Mouse (Mus musculus) CH12.LX (cell line): ENCODE results near the gene Cux1. TPM values are rescaled to one million over a fixed set of nuclear protein-coding genes. Genes with fewer than 3 reads are reported as not detected.
"Not testable (repeated sequence)": the region's sequence is repeated elsewhere in the genome, so short reads cannot be mapped to it uniquely, and the experiment has no call there.

ENCODE experiments used
- DNase-seq: peaks from one replicate; pipeline ENCODE4 v3.0.0-alpha.2; 2013; ENCODE audit errors: extremely low read depth
- H3K27ac ChIP-seq: 2 replicates; pipeline ENCODE4 v1.5.1; 2012; ENCODE audit warnings: low read depth, mild to moderate bottlenecking, control low read depth, moderate library complexity; ENCODE audit not compliant: insufficient read depth
- H3K27me3 ChIP-seq: replicated peaks from 2 replicates; pipeline ENCODE3; 2012; ENCODE audit warnings: inconsistent platforms
- H3K36me3 ChIP-seq, 2 experiments: replicated peaks in 1 of 2; 2 replicates each; pipeline versions ENCODE3 to v1.6.1; 2012; ENCODE audit warnings: inconsistent platforms in 1 of 2, low read length in 1 of 2, mild to moderate bottlenecking in 1 of 2, mixed read lengths in 1 of 2, moderate library complexity in 1 of 2; ENCODE audit not compliant: control insufficient read depth in 1 of 2, insufficient read depth in 1 of 2
- H3K4me1 ChIP-seq, 2 experiments: 2 replicates each; pipeline ENCODE4 v1.6.1; 2012; ENCODE audit warnings: inconsistent platforms in 1 of 2, moderate library complexity in 1 of 2; ENCODE audit not compliant: insufficient read depth in 2 of 2, control insufficient read depth in 1 of 2
- H3K4me2 ChIP-seq: 2 replicates; pipeline ENCODE4 v1.6.1; 2012; ENCODE audit warnings: low read depth, mild to moderate bottlenecking, control low read depth; ENCODE audit not compliant: poor library complexity, insufficient read depth, severe bottlenecking
- H3K4me3 ChIP-seq, 3 experiments: fragments of 150-350 bp in 1 of 3; sonication (generic) in 1 of 3; replicated peaks in 1 of 3; 2 replicates each; pipeline versions ENCODE3 to v1.5.1; 2011 to 2012; ENCODE audit warnings: low read depth in 2 of 3, low read length in 2 of 3, mild to moderate bottlenecking in 2 of 3, moderate library complexity in 2 of 3, control low read depth in 1 of 3, improper control_type of control experiment in 1 of 3, inconsistent platforms in 1 of 3, mixed read lengths in 1 of 3; ENCODE audit not compliant: poor library complexity in 1 of 3
- H3K79me2 ChIP-seq: replicated peaks from 2 replicates; pipeline ENCODE4 v1.6.1; 2012; ENCODE audit warnings: mild to moderate bottlenecking, moderate library complexity; ENCODE audit not compliant: control insufficient read depth, poor library complexity, insufficient read depth, severe bottlenecking; ENCODE audit errors: extremely low read depth
- H3K9ac ChIP-seq: 2 replicates; pipeline ENCODE4 v1.6.1; 2012; ENCODE audit warnings: low read depth, mild to moderate bottlenecking, control low read depth, moderate library complexity; ENCODE audit not compliant: insufficient read depth
- H3K9me3 ChIP-seq: replicated peaks from 2 replicates; pipeline ENCODE3; 2012; ENCODE audit warnings: low read length, inconsistent platforms, mixed read lengths
- GABPA ChIP-seq: IDR thresholded peaks from 2 replicates; pipeline ENCODE4 v1.6.1; 2012; ENCODE audit warnings: low read depth, low read length, improper control_type of control experiment, inconsistent platforms; ENCODE audit not compliant: insufficient replicate concordance
- HCFC1 ChIP-seq: IDR thresholded peaks from 2 replicates; pipeline ENCODE4 v1.6.1; 2012; ENCODE audit warnings: low read depth, mild to moderate bottlenecking, inconsistent platforms, low read length, improper control_type of control experiment
- JUND ChIP-seq: conservative IDR thresholded peaks from 2 replicates; pipeline ENCODE4 v1.6.1; 2011; ENCODE audit warnings: low read depth, low read length, improper control_type of control experiment
- MAFK ChIP-seq: IDR thresholded peaks from 2 replicates; pipeline ENCODE4 v1.6.1; 2011; ENCODE audit warnings: low read length, improper control_type of control experiment; ENCODE audit not compliant: insufficient replicate concordance
- MAX ChIP-seq: IDR thresholded peaks from 2 replicates; pipeline ENCODE4 v1.6.1; 2011; ENCODE audit warnings: low read length, improper control_type of control experiment
- MAZ ChIP-seq: IDR thresholded peaks from 2 replicates; pipeline ENCODE4 v1.6.1; 2012; ENCODE audit warnings: low read depth, mild to moderate bottlenecking, inconsistent platforms, low read length, improper control_type of control experiment, moderate library complexity
- MEF2A ChIP-seq: IDR thresholded peaks from 2 replicates; pipeline ENCODE4 v1.6.1; 2014; ENCODE audit warnings: low read depth, mild to moderate bottlenecking, inconsistent platforms, low read length, improper control_type of control experiment, borderline replicate concordance
- MXI1 ChIP-seq: IDR thresholded peaks from 2 replicates; pipeline ENCODE4 v1.6.1; 2011; ENCODE audit warnings: mild to moderate bottlenecking, low read depth, low read length, improper control_type of control experiment
- MYC ChIP-seq: IDR thresholded peaks from 2 replicates; pipeline ENCODE4 v1.6.1; 2011; ENCODE audit warnings: low read depth, mild to moderate bottlenecking, improper control_type of control experiment, low read length
- NELFE ChIP-seq: IDR thresholded peaks from 2 replicates; pipeline ENCODE4 v1.6.1; 2011; ENCODE audit warnings: low read depth, low read length, improper control_type of control experiment
- RAD21 ChIP-seq: IDR thresholded peaks from 2 replicates; pipeline ENCODE4 v1.6.1; 2011; ENCODE audit warnings: low read depth, mild to moderate bottlenecking, low read length, improper control_type of control experiment, moderate library complexity
- RCOR1 ChIP-seq: conservative IDR thresholded peaks from 2 replicates; pipeline ENCODE4 v1.6.1; 2012; ENCODE audit warnings: low read depth, mild to moderate bottlenecking, inconsistent platforms, low read length, improper control_type of control experiment
- TBP ChIP-seq: conservative IDR thresholded peaks from 2 replicates; pipeline ENCODE4 v1.6.1; 2011; ENCODE audit warnings: low read depth, low read length, improper control_type of control experiment
- UBTF ChIP-seq: IDR thresholded peaks from 2 replicates; pipeline ENCODE4 v1.6.1; 2012; ENCODE audit warnings: low read depth, mild to moderate bottlenecking, inconsistent platforms, low read length, improper control_type of control experiment, moderate library complexity
- USF1 ChIP-seq: IDR thresholded peaks from 2 replicates; pipeline ENCODE4 v1.6.1; 2014; ENCODE audit warnings: low read depth, mild to moderate bottlenecking, inconsistent platforms, low read length, improper control_type of control experiment
- ZC3H11A ChIP-seq: IDR thresholded peaks from 2 replicates; pipeline ENCODE4 v1.6.1; 2012; ENCODE audit warnings: low read depth, mild to moderate bottlenecking, inconsistent platforms, low read length, improper control_type of control experiment
- ZNF384 ChIP-seq: IDR thresholded peaks from 2 replicates; pipeline ENCODE4 v1.6.1; 2012; ENCODE audit warnings: low read depth, low read length, improper control_type of control experiment, inconsistent platforms
- dilution Hi-C: fragments of 300-500 bp; cut with MboI; formaldehyde crosslinking; loops from 2 replicates; pipeline ENCODE4 v1.14.3; 2020; ENCODE audit warnings: low sequenced_read_pairs; ENCODE audit not compliant: extremely low pct_unique_long_range_greater_than_20kb, extremely low pct_ligation_motif_present
- in situ Hi-C: fragments of 300-500 bp; cut with MboI; formaldehyde crosslinking; loops from 3 replicates; pipeline ENCODE4 v1.14.3; 2019; ENCODE audit warnings: low sequenced_read_pairs, low pct_ligation_motif_present, low pct_unique_long_range_greater_than_20kb, mixed read lengths
- polyA plus RNA-seq: library from polyadenylated mRNA; unstranded; fragments of >175 nt; gene quantifications from 2 replicates; pipeline ENCODE4 v1.2.1, GENCODE M21; 2012; ENCODE audit warnings: low read depth; ENCODE audit not compliant: insufficient read length
- total RNA-seq, 2 experiments: library from RNA; depleted of rRNA; stranded (reverse); fragments of 300-350 nt in 1 of 2; fragments of >200 nt in 1 of 2; gene quantifications; 2 replicates each; pipeline ENCODE4 v1.2.3; 2012 to 2014

The Cux1 gene
- total and polyA plus RNA-seq, 3 experiments = 12.4 to 21.9 (median 19.6) TPM

- in situ Hi-C loops (loop anchor here (10.0 kb wide), 1 partner anchor 81 kb away; no protein-coding TSS in a partner anchor), dilution Hi-C loops (no loop called here)
- Histone ChIP-seq H3K27ac (no peak overlapping the region), H3K4me2 (no peak overlapping the region), H3K4me1 (peaks cover 26 to 68% of the 10 kb centered on the region in 2 experiments), H3K4me3 (no peak overlapping the region), H3K27me3 (no peaks in the 10 kb centered on the region), H3K36me3 (peaks cover 0 to 17% of the 10 kb centered on the region in 2 experiments), H3K79me2 (no peaks in the 10 kb centered on the region; the same call in 1 of the 2 replicates), H3K9ac (no peak overlapping the region), H3K9me3 (no peaks in the 10 kb centered on the region)
- TF ChIP-seq NELFE = no peak
- DNase-seq = no peak
Observed at GRCm38 (mm10) chr5:136474086-136474485, 93.2 kb downstream of the Cux1 start.

- no peaks in the 10 kb centered on the region for H3K27me3 ChIP-seq
- in situ Hi-C loops (loop anchor here (10.0 kb wide), 1 partner anchor 81 kb away; no protein-coding TSS in a partner anchor), dilution Hi-C loops (no loop called here)
- peaks cover 0 to 17% of the 10 kb centered on the region in 2 experiments for H3K36me3 ChIP-seq
- H3K4me2 ChIP-seq = no peak overlapping the region
- no peaks in the 10 kb centered on the region for H3K9me3 ChIP-seq
- TF ChIP-seq GABPA (no peak), RCOR1 (no peak), UBTF (no peak), MYC (no peak), MEF2A (no peak), TBP (no peak), MAFK (no peak), JUND (no peak), MAZ (no peak), HCFC1 (no peak), ZC3H11A (no peak), USF1 (no peak), MXI1 (no peak)
- no peaks in the 10 kb centered on the region; the same call in 1 of the 2 replicates for H3K79me2 ChIP-seq
- H3K27ac ChIP-seq = no peak overlapping the region
- DNase-seq = no peak
- H3K4me3 ChIP-seq = no peak overlapping the region
- H3K9ac ChIP-seq = no peak overlapping the region
- peaks cover 22 to 68% of the 10 kb centered on the region in 2 experiments for H3K4me1 ChIP-seq
Observed at GRCm38 (mm10) chr5:136473337-136473736, 94.0 kb downstream of the Cux1 start.

DNA sequence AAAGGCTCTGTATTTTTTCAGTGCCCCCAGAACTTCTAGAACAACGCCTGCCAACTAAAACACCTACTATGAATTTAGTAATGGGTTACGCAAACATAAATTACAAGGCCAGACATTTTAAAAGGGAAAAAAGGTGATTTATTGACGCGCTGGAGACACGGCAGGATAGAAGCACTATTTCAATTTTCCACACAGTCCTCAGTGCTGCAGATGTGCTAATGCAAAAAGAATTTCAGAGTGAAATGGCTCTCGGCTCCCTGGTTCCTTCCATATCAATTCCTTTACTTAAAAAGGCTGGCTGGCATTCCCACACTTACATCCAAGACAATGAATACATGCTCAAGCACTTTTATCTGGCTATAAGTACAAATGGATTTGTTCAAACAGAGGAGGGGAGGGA, 94.4 kb downstream of the Cux1 start:
- dilution Hi-C loops = no loop called here
- Histone ChIP-seq H3K4me3 (no peak overlapping the region), H3K27me3 (no peaks in the 10 kb centered on the region), H3K9me3 (no peaks in the 10 kb centered on the region), H3K9ac (no peak overlapping the region), H3K27ac (no peak overlapping the region), H3K4me1 (peaks cover 18 to 68% of the 10 kb centered on the region in 2 experiments)
- in situ Hi-C loops = loop anchor here (10.0 kb wide), 1 partner anchor 82 kb away; no protein-coding TSS in a partner anchor
- no peak for DNase-seq
- no peak for TF ChIP-seq MAX
- no peak for TF ChIP-seq ZNF384
- TF ChIP-seq MEF2A = no peak
- no peak for TF ChIP-seq HCFC1
- no peak for TF ChIP-seq RAD21
- TF ChIP-seq, all 38 proteins: peak for 0
- peaks cover 0 to 17% of the 10 kb centered on the region in 2 experiments for H3K36me3 ChIP-seq
- H3K79me2 ChIP-seq = no peaks in the 10 kb centered on the region; the same call in 1 of the 2 replicates
- H3K4me2 ChIP-seq = no peak overlapping the region

GRCm38 (mm10) chr5:136470985-136471735, 96.1 kb downstream of the Cux1 start:
- dilution Hi-C loops, H3K9ac ChIP-seq, H3K9me3 ChIP-seq, H3K27me3 ChIP-seq, H3K27ac ChIP-seq, H3K4me2 ChIP-seq, H3K4me3 ChIP-seq, H3K79me2 ChIP-seq: not testable (repeated sequence)
- peak; percentile 53 for DNase-seq
- peaks cover 0 to 15% of the 10 kb centered on the region in 2 experiments for H3K36me3 ChIP-seq
- H3K4me1 ChIP-seq = peaks cover 20 to 65% of the 10 kb centered on the region in 2 experiments
- in situ Hi-C loops = loop anchor here (10.0 kb wide), 1 partner anchor 84 kb away; no protein-coding TSS in a partner anchor
